Mouse (Mus musculus): ENCODE data around the gene Trpm3. TPM values are rescaled to one million over a fixed set of nuclear protein-coding genes. Genes with fewer than 3 reads are reported as not detected.

The Trpm3 gene
- polyA plus RNA-seq, 1 experiment from 2014 or later = 8.2 TPM

- no peak for ATAC-seq (ENCODE audit: low read depth)
- 90% methylated on average over 5 of the region's 5 CpGs for whole genome bisulfite sequencing
- Histone ChIP-seq H3K4me3 (no peak overlapping the region), H3K4me2 (no peak overlapping the region), H3K9ac (no peak overlapping the region), H3K27me3 (0 out of 2 replicates have a peak, but pooled peaks cover 4% of the 10 kb centered on the region), H3K9me3 (no peaks in the 10 kb centered on the region), H3K4me1 (replicated peaks) (peaks cover 6% of the 10 kb centered on the region; the same call in 1 of the 2 replicates), H3K36me3 (no peaks in the 10 kb centered on the region), H3K27ac (replicated peaks) (no peak overlapping the region)
Measured at GRCm38 (mm10) chr19:22885051-22885450, 746.2 kb downstream of the Trpm3 start.

GRCm38 (mm10) chr19:22901892-22902291, 763.0 kb downstream of the Trpm3 start:
- no peaks in the 10 kb centered on the region for H3K36me3 ChIP-seq
- no peak overlapping the region for H3K4me3 ChIP-seq
- no peak overlapping the region for H3K27ac ChIP-seq (replicated peaks)
- ATAC-seq (ENCODE audit: low read depth) = no peak
- no peak overlapping the region for H3K4me2 ChIP-seq
- 90% methylated on average over 7 of the region's 7 CpGs for WGBS
- H3K9ac ChIP-seq = no peak overlapping the region
- H3K27me3 ChIP-seq = no peaks in the 10 kb centered on the region
- no peaks in the 10 kb centered on the region for H3K9me3 ChIP-seq
- H3K4me1 ChIP-seq (replicated peaks) = no peaks in the 10 kb centered on the region

DNA sequence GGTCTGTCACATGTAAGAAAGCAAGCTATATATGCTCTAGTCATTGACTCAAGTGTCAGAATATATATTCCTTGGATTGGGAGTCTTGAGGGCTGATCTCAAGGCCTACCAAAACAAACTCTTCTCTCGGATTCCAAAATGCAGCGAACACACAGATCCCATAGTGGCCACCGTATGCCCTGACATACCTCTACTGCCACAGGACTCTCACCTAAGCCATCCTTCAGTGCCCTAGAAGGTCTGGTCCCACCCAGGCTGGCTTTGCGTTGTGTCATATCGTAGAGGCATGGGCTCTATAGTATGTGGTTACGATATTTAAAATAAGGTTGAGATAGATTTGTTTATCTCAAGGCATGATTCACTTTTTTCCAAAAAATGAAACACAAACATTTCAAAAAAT, 763.5 kb downstream of the Trpm3 start:
- H3K4me2 ChIP-seq = no peak overlapping the region
- no peak overlapping the region for H3K4me3 ChIP-seq
- H3K9ac ChIP-seq = no peak overlapping the region
- H3K27me3 ChIP-seq = no peaks in the 10 kb centered on the region
- no peaks in the 10 kb centered on the region for H3K9me3 ChIP-seq
- WGBS = 96% methylated on average over 6 of the region's 6 CpGs
- ATAC-seq (ENCODE audit: low read depth) = no peak
- no peaks in the 10 kb centered on the region for H3K4me1 ChIP-seq (replicated peaks)
- no peaks in the 10 kb centered on the region for H3K36me3 ChIP-seq
- no peak overlapping the region for H3K27ac ChIP-seq (replicated peaks)

- H3K27me3 ChIP-seq = no peaks in the 10 kb centered on the region
- no peaks in the 10 kb centered on the region for H3K36me3 ChIP-seq
- no peak overlapping the region for H3K4me3 ChIP-seq
- H3K9me3 ChIP-seq = no peaks in the 10 kb centered on the region
- no peaks in the 10 kb centered on the region for H3K4me1 ChIP-seq (replicated peaks)
- H3K27ac ChIP-seq (replicated peaks) = no peak overlapping the region
- ATAC-seq (ENCODE audit: low read depth) = no peak; the same call in 1 of the 2 replicates
- no peak overlapping the region for H3K4me2 ChIP-seq
- no peak overlapping the region for H3K9ac ChIP-seq
- WGBS = 72% methylated on average over 11 of the region's 11 CpGs
Measured at GRCm38 (mm10) chr19:22905066-22905482, 766.2 kb downstream of the Trpm3 start.

DNA sequence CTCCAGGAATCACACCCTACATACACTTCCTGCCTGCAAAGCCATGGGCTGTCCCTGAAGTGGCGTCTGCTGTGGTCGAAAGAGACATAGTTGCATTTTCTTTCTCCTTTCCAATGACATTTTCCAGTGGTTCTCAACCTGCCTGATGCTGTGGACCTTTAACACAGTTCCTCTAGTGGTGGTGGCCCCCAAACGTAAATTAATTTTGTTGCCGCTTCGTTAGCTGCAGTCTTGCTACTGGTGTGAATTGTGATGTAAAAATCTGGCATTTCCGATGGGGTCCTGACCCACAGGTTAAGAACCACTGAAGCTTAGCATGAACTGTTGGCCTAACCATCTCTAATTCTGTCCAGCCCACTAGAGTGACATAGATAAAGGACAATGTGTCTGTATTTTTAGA, 771.8 kb downstream of the Trpm3 start:
- H3K4me3 ChIP-seq = no peak overlapping the region
- WGBS = 80% methylated on average over 6 of the region's 6 CpGs

GRCm38 (mm10) chr19:22912971-22913370, 774.1 kb downstream of the Trpm3 start:
- H3K27me3 ChIP-seq = no peaks in the 10 kb centered on the region
- H3K27ac ChIP-seq (replicated peaks) = no peak overlapping the region
- WGBS = 83% methylated on average over 4 of the region's 4 CpGs
- peaks cover 15% of the 10 kb centered on the region for H3K4me1 ChIP-seq (replicated peaks)
- H3K9ac ChIP-seq = no peak overlapping the region
- no peak for ATAC-seq (ENCODE audit: low read depth)
- H3K4me2 ChIP-seq = no peak overlapping the region
- H3K36me3 ChIP-seq = no peaks in the 10 kb centered on the region
- H3K9me3 ChIP-seq = no peaks in the 10 kb centered on the region
- H3K4me3 ChIP-seq = no peak overlapping the region

More for the DNA sequence above, 771.8 kb downstream of the Trpm3 start:
- no peak for ATAC-seq (ENCODE audit: low read depth)
- Histone ChIP-seq H3K36me3 (no peaks in the 10 kb centered on the region), H3K9ac (no peak overlapping the region), H3K4me1 (replicated peaks) (no peaks in the 10 kb centered on the region), H3K27ac (replicated peaks) (no peak overlapping the region), H3K4me2 (no peak overlapping the region), H3K9me3 (no peaks in the 10 kb centered on the region), H3K27me3 (no peaks in the 10 kb centered on the region)

- Histone ChIP-seq H3K4me2 (peak overlapping the region; percentile 62), H3K4me1 (replicated peaks) (peaks cover 15% of the 10 kb centered on the region), H3K27ac (replicated peaks) (peak overlapping the region; percentile 68), H3K4me3 (peak overlapping the region; percentile 30), H3K27me3 (no peaks in the 10 kb centered on the region), H3K9ac (peak overlapping the region; percentile 38), H3K36me3 (no peaks in the 10 kb centered on the region), H3K9me3 (no peaks in the 10 kb centered on the region)
- 20% methylated on average over 16 of the region's 16 CpGs for WGBS
- ATAC-seq (ENCODE audit: low read depth) = peak; percentile 69
Measured at GRCm38 (mm10) chr19:22915868-22916642, 777.2 kb downstream of the Trpm3 start.

GRCm38 (mm10) chr19:22916643-22917344, 777.9 kb downstream of the Trpm3 start:
- Histone ChIP-seq H3K27ac (replicated peaks) (peak overlapping the region; percentile 68), H3K4me2 (peak overlapping the region; percentile 62), H3K9ac (peak overlapping the region; percentile 38; the same call in 1 of the 2 replicates), H3K9me3 (no peaks in the 10 kb centered on the region), H3K4me3 (no peak overlapping the region), H3K36me3 (no peaks in the 10 kb centered on the region), H3K4me1 (replicated peaks) (peaks cover 15% of the 10 kb centered on the region), H3K27me3 (no peaks in the 10 kb centered on the region)
- ATAC-seq (ENCODE audit: low read depth) = peak; percentile 92
- WGBS = 53% methylated on average over 18 of the region's 18 CpGs

GRCm38 (mm10) chr19:22917345-22917735, 778.5 kb downstream of the Trpm3 start:
- H3K36me3 ChIP-seq = no peaks in the 10 kb centered on the region
- WGBS = 72% methylated on average over 3 of the region's 3 CpGs
- H3K4me1 ChIP-seq (replicated peaks) = peaks cover 15% of the 10 kb centered on the region
- H3K9ac ChIP-seq = no peak overlapping the region
- H3K9me3 ChIP-seq = no peaks in the 10 kb centered on the region
- H3K4me3 ChIP-seq = no peak overlapping the region
- H3K4me2 ChIP-seq = no peak overlapping the region
- no peaks in the 10 kb centered on the region for H3K27me3 ChIP-seq
- ATAC-seq (ENCODE audit: low read depth) = no peak
- H3K27ac ChIP-seq (replicated peaks) = 0 out of 2 replicates have a peak overlapping the region, but pooled peaks have one; percentile 33

DNA sequence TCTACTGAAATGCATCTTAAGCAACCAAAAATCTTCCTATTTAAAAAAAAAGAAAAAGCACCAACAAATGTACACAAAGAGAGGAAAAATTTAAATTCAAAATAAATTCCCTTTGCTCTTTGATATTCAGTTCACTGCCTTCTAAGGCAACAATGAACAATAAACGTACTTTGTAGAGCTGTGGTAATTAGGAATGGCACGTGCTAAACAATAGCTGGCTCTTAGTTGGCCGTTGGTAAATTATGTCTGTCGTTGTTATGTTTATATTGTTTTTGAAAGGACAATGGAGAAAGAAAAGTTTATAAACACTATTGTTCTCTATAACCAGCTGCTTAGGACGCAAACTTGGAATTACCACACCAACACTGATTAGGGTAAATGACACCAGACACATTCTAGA, 782.1 kb downstream of the Trpm3 start:
- H3K27ac ChIP-seq (replicated peaks) = no peak overlapping the region
- H3K4me1 ChIP-seq (replicated peaks) = peaks cover 13% of the 10 kb centered on the region
- H3K4me3 ChIP-seq = no peak overlapping the region
- WGBS = 35% methylated on average over 5 of the region's 5 CpGs
- H3K27me3 ChIP-seq = no peaks in the 10 kb centered on the region
- no peak overlapping the region for H3K4me2 ChIP-seq
- no peaks in the 10 kb centered on the region for H3K36me3 ChIP-seq
- no peaks in the 10 kb centered on the region for H3K9me3 ChIP-seq
- H3K9ac ChIP-seq = no peak overlapping the region
- ATAC-seq (ENCODE audit: low read depth) = no peak

DNA sequence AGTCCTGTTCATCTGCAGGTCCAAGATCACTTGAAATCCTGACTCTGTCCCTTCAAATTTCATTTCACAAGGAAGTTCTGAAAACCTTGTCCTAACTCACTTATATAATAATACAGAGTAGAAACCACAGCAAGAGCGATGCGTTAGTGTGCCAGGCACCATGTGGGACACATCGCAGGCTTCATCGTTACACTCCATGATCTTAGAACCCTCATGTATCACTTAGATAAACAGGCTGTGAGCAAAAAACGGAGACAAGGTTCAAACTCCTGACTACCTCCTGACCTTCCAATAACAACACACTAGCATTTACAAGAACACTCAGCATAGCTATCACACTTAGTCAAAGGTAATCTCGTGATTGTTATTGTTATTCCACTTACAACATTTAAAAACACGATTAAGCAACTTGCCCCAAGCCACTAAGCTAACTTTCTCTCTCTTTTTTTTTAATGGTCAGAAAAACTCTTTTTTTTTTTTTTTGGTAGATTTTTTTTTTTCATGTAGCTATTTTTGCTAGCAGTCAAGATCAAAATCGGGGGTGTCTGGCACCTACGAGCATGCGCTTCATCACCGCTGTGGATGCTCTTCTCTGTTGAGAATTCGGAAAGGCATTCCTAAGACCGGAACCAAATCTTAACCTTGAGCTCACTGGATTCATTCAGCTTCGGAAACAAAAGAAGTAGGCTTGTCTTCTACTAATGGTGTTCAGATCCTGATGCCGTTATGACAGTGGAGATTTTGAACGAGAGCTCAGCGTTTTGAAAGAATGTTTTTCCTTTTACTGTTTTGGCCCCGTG, 784.2 kb downstream of the Trpm3 start:
- WGBS = 93% methylated on average over 18 of the region's 18 CpGs
- no peak overlapping the region for H3K9ac ChIP-seq
- peaks cover 5% of the 10 kb centered on the region; the same call in 1 of the 2 replicates for H3K4me1 ChIP-seq (replicated peaks)
- no peak overlapping the region for H3K4me3 ChIP-seq
- no peaks in the 10 kb centered on the region for H3K27me3 ChIP-seq
- H3K4me2 ChIP-seq = no peak overlapping the region
- H3K27ac ChIP-seq (replicated peaks) = no peak overlapping the region
- no peak for ATAC-seq (ENCODE audit: low read depth)
- no peaks in the 10 kb centered on the region for H3K36me3 ChIP-seq
- no peaks in the 10 kb centered on the region for H3K9me3 ChIP-seq

- no peaks in the 10 kb centered on the region for H3K27me3 ChIP-seq
- H3K4me2 ChIP-seq = no peak overlapping the region
- no peaks in the 10 kb centered on the region for H3K9me3 ChIP-seq
- 83% methylated on average over 3 of the region's 3 CpGs for WGBS
- H3K4me3 ChIP-seq = no peak overlapping the region
- H3K36me3 ChIP-seq = no peaks in the 10 kb centered on the region
- ATAC-seq (ENCODE audit: low read depth) = no peak
- no peak overlapping the region for H3K27ac ChIP-seq (replicated peaks)
- H3K4me1 ChIP-seq (replicated peaks) = peaks cover 5% of the 10 kb centered on the region; the same call in 1 of the 2 replicates
- H3K9ac ChIP-seq = no peak overlapping the region
Measured at GRCm38 (mm10) chr19:22925284-22925683, 786.4 kb downstream of the Trpm3 start.
